Mouse (Mus musculus) left cerebral cortex, postnatal 14 days (tissue): ENCODE measurements around the gene Gabrb1. TPM values are rescaled to one million over a fixed set of nuclear protein-coding genes. Genes with fewer than 3 reads are reported as not detected.
A peak's percentile ranks its signal among the peaks of the same experiment; 100 is the strongest.
"Not testable (repeated sequence)": the region's sequence is repeated elsewhere in the genome, so short reads cannot be mapped to it uniquely, and the experiment has no call there.

Source experiments
- DNase-seq, 2 experiments: peaks; one replicate each; pipeline ENCODE4 v3.0.0; 2021 to 2022; ENCODE audit warnings: low spot score in 2 of 2, mixed read lengths in 1 of 2
- intact Hi-C: fragments of 180-260 bp; cut with DNase I; formaldehyde crosslinking; loops from one replicate; pipeline ENCODE4 v1.15.1; 2025
- total RNA-seq, 2 experiments: library from RNA; stranded (reverse); gene quantifications; 2 replicates each; pipeline ENCODE4 v1.2.3; 2021

Gene Gabrb1
- total RNA-seq, 2 experiments from 2014 or later, result 91.5 to 93.6 TPM

GRCm38 (mm10) chr5:72133906-72134305 lies 476.0 kb downstream of the Gabrb1 start:
- intact Hi-C loops, result no loop called here
- DNase-seq, result no peak

GRCm38 (mm10) chr5:72138256-72138655 lies 480.3 kb downstream of the Gabrb1 start:
- intact Hi-C loops, result no loop called here
- no peak for DNase-seq

GRCm38 (mm10) chr5:72139619-72140018 lies 481.7 kb downstream of the Gabrb1 start:
- intact Hi-C loops, result no loop called here
- DNase-seq, result no peak

- DNase-seq, result no peak
Measured at GRCm38 (mm10) chr5:72148679-72149078, 490.8 kb downstream of the Gabrb1 start.

GRCm38 (mm10) chr5:72150870-72151269 lies 493.0 kb downstream of the Gabrb1 start:
- intact Hi-C loops, result no loop called here
- no peak for DNase-seq

More at GRCm38 (mm10) chr5:72148679-72149078, 490.8 kb downstream of the Gabrb1 start:
- intact Hi-C loops, result no loop called here

- intact Hi-C loops, DNase-seq: not testable (repeated sequence)
Measured at GRCm38 (mm10) chr5:72155686-72156085, 497.8 kb downstream of the Gabrb1 start.

- intact Hi-C loops, result no loop called here
- DNase-seq, result no peak
Measured at GRCm38 (mm10) chr5:72156598-72156997, 498.7 kb downstream of the Gabrb1 start.

GRCm38 (mm10) chr5:72158667-72159066 lies 500.8 kb downstream of the Gabrb1 start:
- DNase-seq, result no peak
- intact Hi-C loops, result no loop called here

- DNase-seq, result no peak
- intact Hi-C loops, result no loop called here
Measured at GRCm38 (mm10) chr5:72159537-72159936, 501.6 kb downstream of the Gabrb1 start.

- intact Hi-C loops, result no loop called here
- DNase-seq, result no peak
Measured at GRCm38 (mm10) chr5:72160781-72161485, 503.0 kb downstream of the Gabrb1 start.

- intact Hi-C loops, result no loop called here
- DNase-seq, result no peak
Measured at GRCm38 (mm10) chr5:72162855-72163254, 504.9 kb downstream of the Gabrb1 start.

- no peak for DNase-seq
- intact Hi-C loops, result no loop called here
Measured at GRCm38 (mm10) chr5:72164386-72164785, 506.5 kb downstream of the Gabrb1 start.

- peak; percentile 96 to 97 for DNase-seq
- intact Hi-C loops, result no loop called here
Measured at GRCm38 (mm10) chr5:72167594-72168284, 509.8 kb downstream of the Gabrb1 start, which contains the start of gene Commd8. Gene Commd8 (minus strand): TSS chr5:72168189.

- intact Hi-C loops, result no loop called here
- no peak for DNase-seq
Measured at GRCm38 (mm10) chr5:72168285-72168621, 510.3 kb downstream of the Gabrb1 start.

GRCm38 (mm10) chr5:72170067-72170466 lies 512.2 kb downstream of the Gabrb1 start:
- no peak for DNase-seq
- intact Hi-C loops, result loop anchor here (10.0 kb wide), 1 partner anchor 585 kb away; the partner anchor contains the start of gene Txk

- no peak for DNase-seq
- intact Hi-C loops, result loop anchor here (2.0 to 10.0 kb wide), 2 partner anchors 96 to 582 kb away; partner anchors contain the start of gene Txk
Measured at GRCm38 (mm10) chr5:72172675-72173074, 514.8 kb downstream of the Gabrb1 start.

- DNase-seq, result no peak
- intact Hi-C loops, result loop anchor here (2.0 to 10.0 kb wide), 2 partner anchors 95 to 581 kb away; partner anchors contain the start of gene Txk
Measured at GRCm38 (mm10) chr5:72173521-72173920, 515.6 kb downstream of the Gabrb1 start.

- intact Hi-C loops, result loop anchor here (10.0 kb wide), 1 partner anchor 580 kb away; the partner anchor contains the start of gene Txk
- DNase-seq, result no peak
Measured at GRCm38 (mm10) chr5:72175050-72175449, 517.1 kb downstream of the Gabrb1 start.

GRCm38 (mm10) chr5:72175530-72175929 lies 517.6 kb downstream of the Gabrb1 start:
- intact Hi-C loops, result loop anchor here (10.0 kb wide), 1 partner anchor 579 kb away; the partner anchor contains the start of gene Txk
- DNase-seq, result no peak

- intact Hi-C loops, result no loop called here
- no peak for DNase-seq
Measured at GRCm38 (mm10) chr5:72181194-72181593, 523.3 kb downstream of the Gabrb1 start.

GRCm38 (mm10) chr5:72182804-72183203 lies 524.9 kb downstream of the Gabrb1 start:
- no peak for DNase-seq
- intact Hi-C loops, result no loop called here
